Mouse (Mus musculus) hindbrain, postnatal 0 days (tissue): Measurements from ENCODE around the gene Pnkp. TPM values are rescaled to one million over a fixed set of nuclear protein-coding genes. Genes with fewer than 3 reads are reported as not detected.

ENCODE experiments used
- ATAC-seq: fragments of 200-750 bp; cut with Nextera tagmentation; 2 replicates; pipeline ENCODE4 v1.8.0; 2017; ENCODE audit warnings: mild to moderate bottlenecking, moderate TSS enrichment, moderate library complexity
- DNase-seq: peaks from one replicate; pipeline ENCODE4 v3.0.0-alpha.2; 2015; ENCODE audit warnings: low spot score
- H3K27ac ChIP-seq: fragments of 300-500 bp; sonication (generic); 2 replicates; pipeline ENCODE4 v1.5.1; 2014; ENCODE audit warnings: mild to moderate bottlenecking
- H3K27me3 ChIP-seq: fragments of 300-500 bp; sonication (generic); 2 replicates; pipeline ENCODE4 v1.6.1; 2014; ENCODE audit warnings: low read length, mixed read lengths; ENCODE audit not compliant: insufficient read depth
- H3K36me3 ChIP-seq: fragments of 300-500 bp; sonication (generic); 2 replicates; pipeline ENCODE4 v1.6.1; 2014; ENCODE audit warnings: low read length, mixed read lengths; ENCODE audit not compliant: insufficient read depth
- H3K4me1 ChIP-seq: fragments of 300-500 bp; sonication (generic); 2 replicates; pipeline ENCODE4 v1.6.1; 2014; ENCODE audit warnings: antibody characterized with exemption, low read length, mixed read lengths; ENCODE audit not compliant: insufficient read depth
- H3K4me2 ChIP-seq: fragments of 300-500 bp; sonication (generic); 2 replicates; pipeline ENCODE4 v1.6.1; 2014; ENCODE audit warnings: low read depth, mild to moderate bottlenecking, low read length, moderate library complexity, mixed read lengths
- H3K4me3 ChIP-seq: fragments of 300-500 bp; sonication (generic); 2 replicates; pipeline ENCODE4 v1.5.1; 2014; ENCODE audit warnings: low read length
- H3K9ac ChIP-seq: fragments of 300-500 bp; sonication (generic); replicated peaks from 2 replicates; pipeline ENCODE4 v1.6.1; 2014; ENCODE audit warnings: mild to moderate bottlenecking, low read length, moderate library complexity, mixed read lengths
- H3K9me3 ChIP-seq: fragments of 300-500 bp; sonication (generic); 2 replicates; pipeline ENCODE4 v1.6.1; 2016; ENCODE audit warnings: low read length, mixed read lengths
- CTCF ChIP-seq: IDR thresholded peaks from 2 replicates; pipeline ENCODE4 v1.5.1; 2016; ENCODE audit warnings: antibody characterized with exemption, control low read depth, low read depth
- WGBS: fragments of 180-500 bp; shearing (Covaris S2); extraction: QIAGEN DNeasy Blood & Tissue Kit; methylation state at CpG from one replicate; pipeline ENCODE4 v1.1.7; 2014; 5-methylcytosine and 5-hydroxymethylcytosine counted together
- polyA plus RNA-seq: library from polyadenylated mRNA; unstranded; fragments of >200 nt; fragmentation: Nextera tagmentation; extraction: Ambion mirVana; gene quantifications from 2 replicates; pipeline ENCODE4 v1.2.1, GENCODE M21; 2015
- total RNA-seq: library from RNA; depleted of rRNA; stranded (reverse); fragments of >200 nt; gene quantifications from 2 replicates; pipeline ENCODE4 v1.2.3, GENCODE M21; 2014

Gene Pnkp
- total and polyA plus RNA-seq, 2 experiments from 2014 or later: 37.5 to 47.1 TPM

DNA sequence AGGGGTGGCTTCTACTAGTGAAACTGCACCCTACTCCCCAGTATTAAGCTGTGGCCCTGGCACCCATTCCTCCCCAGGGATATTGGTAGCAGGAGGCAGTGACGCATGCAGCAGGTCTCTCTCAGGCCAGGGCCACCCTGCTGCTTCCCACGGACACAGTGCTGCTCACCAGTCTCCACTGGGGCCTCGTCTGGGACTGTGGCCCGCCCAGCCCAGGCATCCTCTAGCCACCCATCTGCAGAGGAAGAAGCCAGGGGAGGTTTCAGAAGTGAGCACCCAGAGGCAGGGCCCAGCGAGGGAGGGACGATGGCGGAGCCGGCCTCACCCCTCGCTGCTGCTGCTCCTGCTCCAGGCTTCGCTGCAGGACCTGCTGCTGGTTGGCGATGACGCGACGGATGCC, 6.3 kb downstream of the Pnkp start:
- Histone ChIP-seq H3K9ac (no peak overlapping the region), H3K4me1 (peaks cover 27% of the 10 kb centered on the region), H3K4me3 (no peak overlapping the region), H3K36me3 (peaks cover 27% of the 10 kb centered on the region), H3K27me3 (no peaks in the 10 kb centered on the region), H3K4me2 (no peak overlapping the region), H3K9me3 (no peaks in the 10 kb centered on the region), H3K27ac (no peak overlapping the region)
- TF ChIP-seq CTCF: no peak
- 91% methylated on average over 14 of the region's 14 CpGs for WGBS
- ATAC-seq: no peak
- DNase-seq: no peak

DNA sequence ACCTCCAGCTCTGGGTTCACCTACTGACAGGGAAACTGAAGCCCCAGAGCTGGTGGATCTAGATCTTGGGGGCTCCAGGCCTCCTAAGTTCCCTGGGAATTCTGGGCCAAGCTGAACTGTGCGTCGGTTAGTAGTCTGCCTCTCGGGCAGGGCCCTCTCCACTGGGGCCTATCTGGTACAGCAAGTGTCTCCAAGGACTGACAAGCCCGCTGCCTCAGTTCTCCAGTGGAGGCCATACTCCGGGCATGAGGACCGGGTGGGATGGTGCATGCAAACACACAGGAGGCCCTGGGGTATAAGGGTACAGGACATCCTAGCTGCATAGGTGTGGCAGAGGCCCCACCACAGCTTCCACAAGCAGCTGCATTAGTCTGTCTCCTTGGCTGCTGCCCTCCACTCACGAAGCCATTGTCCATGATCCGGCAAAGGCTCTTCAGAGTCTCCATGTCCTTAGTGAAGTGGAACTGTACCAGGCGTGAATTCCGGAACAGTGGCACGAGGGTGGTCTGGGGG, 7.1 kb downstream of the Pnkp start:
- Histone ChIP-seq H3K9ac (no peak overlapping the region), H3K27ac (no peak overlapping the region), H3K9me3 (no peaks in the 10 kb centered on the region), H3K4me2 (no peak overlapping the region), H3K4me1 (peaks cover 25% of the 10 kb centered on the region), H3K27me3 (no peaks in the 10 kb centered on the region), H3K36me3 (peaks cover 27% of the 10 kb centered on the region), H3K4me3 (no peak overlapping the region)
- no peak for ATAC-seq
- TF ChIP-seq CTCF: no peak
- WGBS: 81% methylated on average over 11 of the region's 11 CpGs
- DNase-seq: no peak

GRCm38 (mm10) chr7:44864595-44865542, 7.9 kb downstream of the Pnkp start:
- peak overlapping the region; percentile 70; the same call in 1 of the 2 replicates for H3K27ac ChIP-seq
- H3K4me3 ChIP-seq: no peak overlapping the region
- no peak overlapping the region for H3K4me2 ChIP-seq
- 69% methylated on average over 24 of the region's 24 CpGs for WGBS
- TF ChIP-seq CTCF: no peak
- peaks cover 25% of the 10 kb centered on the region for H3K4me1 ChIP-seq
- ATAC-seq: no peak
- H3K9ac ChIP-seq: peak overlapping the region; percentile 2; the same call in 1 of the 2 replicates
- DNase-seq: no peak
- H3K27me3 ChIP-seq: no peaks in the 10 kb centered on the region
- H3K9me3 ChIP-seq: no peaks in the 10 kb centered on the region
- peaks cover 27% of the 10 kb centered on the region for H3K36me3 ChIP-seq

- 25% methylated on average over 15 of the region's 15 CpGs for WGBS
- Histone ChIP-seq H3K9me3 (no peaks in the 10 kb centered on the region), H3K4me1 (peaks cover 31% of the 10 kb centered on the region), H3K9ac (peak overlapping the region; percentile 17; the same call in 1 of the 2 replicates), H3K36me3 (peaks cover 27% of the 10 kb centered on the region), H3K27ac (peak overlapping the region; percentile 70; the same call in 1 of the 2 replicates), H3K4me2 (peak overlapping the region; percentile 63), H3K27me3 (no peaks in the 10 kb centered on the region), H3K4me3 (0 out of 2 replicates have a peak overlapping the region, but pooled peaks have one; percentile 99)
- ATAC-seq (no peak), DNase-seq (peak; percentile 79)
- TF ChIP-seq CTCF: peak; percentile 40; the same call in 1 of the 2 replicates
These were observed 9.5 kb downstream of the Pnkp start for GRCm38 (mm10) chr7:44866276-44867009.

GRCm38 (mm10) chr7:44867010-44867702, 10.2 kb downstream of the Pnkp start:
- Histone ChIP-seq H3K27ac (peak overlapping the region; percentile 70; the same call in 1 of the 2 replicates), H3K9ac (peak overlapping the region; percentile 17; the same call in 1 of the 2 replicates), H3K9me3 (no peaks in the 10 kb centered on the region), H3K4me1 (peaks cover 31% of the 10 kb centered on the region), H3K36me3 (peaks cover 25% of the 10 kb centered on the region), H3K4me3 (peak overlapping the region; percentile 99), H3K27me3 (no peaks in the 10 kb centered on the region), H3K4me2 (peak overlapping the region; percentile 63)
- WGBS: 55% methylated on average over 19 of the region's 19 CpGs
- DNase-seq (no peak), ATAC-seq (no peak)
- no peak for TF ChIP-seq CTCF

DNA sequence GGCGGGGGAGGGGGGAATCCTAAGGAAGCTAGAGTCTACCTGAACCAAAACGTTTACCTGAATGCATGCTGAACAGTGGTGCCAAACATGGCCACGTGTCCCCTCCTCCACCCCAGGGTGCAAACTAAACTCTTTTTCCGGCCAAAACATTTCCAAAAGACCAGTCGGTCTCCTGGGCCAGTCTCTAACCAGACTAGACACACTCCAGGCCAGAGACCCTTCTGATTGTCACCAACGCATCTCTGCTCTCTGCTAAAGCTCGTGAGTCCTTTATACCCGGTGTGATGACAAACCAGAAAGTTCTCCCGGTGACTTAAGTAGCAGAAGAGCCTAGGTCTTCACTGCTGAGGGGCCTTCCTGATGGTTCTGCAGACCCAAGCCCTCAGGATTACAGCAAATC, 10.9 kb downstream of the Pnkp start:
- Histone ChIP-seq H3K4me3 (peak overlapping the region; percentile 99), H3K4me2 (peak overlapping the region; percentile 63), H3K9me3 (no peaks in the 10 kb centered on the region), H3K4me1 (peaks cover 31% of the 10 kb centered on the region), H3K27me3 (no peaks in the 10 kb centered on the region), H3K27ac (no peak overlapping the region), H3K9ac (peak overlapping the region; percentile 99; the same call in 1 of the 2 replicates), H3K36me3 (peaks cover 18% of the 10 kb centered on the region)
- TF ChIP-seq CTCF: no peak
- ATAC-seq (no peak), DNase-seq (no peak)
- 28% methylated on average over 9 of the region's 9 CpGs for WGBS
